Mouse (Mus musculus): ENCODE results near the gene 9930022D16Rik. TPM values are rescaled to one million over a fixed set of nuclear protein-coding genes. Genes with fewer than 3 reads are reported as not detected.
A peak's percentile ranks its signal among the peaks of the same experiment; 100 is the strongest.

9930022D16Rik gene
- total RNA-seq, 2 experiments from 2014 or later, result not detected

- no peak for DNase-seq (ENCODE audit: low spot score in 2 of 2)
- Histone ChIP-seq H3K4me3 (no peak overlapping the region), H3K27ac (no peak overlapping the region)
- TF ChIP-seq CTCF (conservative IDR thresholded peaks at IDR 0.05), result peak; percentile 44
Observed at GRCm38 (mm10) chr11:109443468-109444263, 29.9 kb downstream of the 9930022D16Rik start.

GRCm38 (mm10) chr11:109444600-109444999, 30.9 kb downstream of the 9930022D16Rik start:
- no peak for DNase-seq (ENCODE audit: low spot score in 2 of 2)
- Histone ChIP-seq H3K4me3 (no peak overlapping the region), H3K27ac (no peak overlapping the region)
- TF ChIP-seq CTCF (conservative IDR thresholded peaks at IDR 0.05), result peak; percentile 67

- H3K27ac ChIP-seq, result no peak overlapping the region
- peak; percentile 33 to 39 for DNase-seq (ENCODE audit: low spot score in 2 of 2)
Observed at GRCm38 (mm10) chr11:109445438-109446035, 31.8 kb downstream of the 9930022D16Rik start.

GRCm38 (mm10) chr11:109451169-109451568, 37.5 kb downstream of the 9930022D16Rik start:
- Histone ChIP-seq H3K27ac (no peak overlapping the region), H3K4me3 (no peak overlapping the region)
- no peak for TF ChIP-seq CTCF (conservative IDR thresholded peaks at IDR 0.05)
- no peak for DNase-seq (ENCODE audit: low spot score in 2 of 2)

More at GRCm38 (mm10) chr11:109445438-109446035, 31.8 kb downstream of the 9930022D16Rik start:
- peak; percentile 90 for TF ChIP-seq CTCF (conservative IDR thresholded peaks at IDR 0.05)
- no peak overlapping the region for H3K4me3 ChIP-seq

- DNase-seq (ENCODE audit: low spot score in 2 of 2), result no peak
- H3K4me3 ChIP-seq, result no peak overlapping the region
- no peak overlapping the region for H3K27ac ChIP-seq
- no peak for TF ChIP-seq CTCF (conservative IDR thresholded peaks at IDR 0.05)
Observed at GRCm38 (mm10) chr11:109456261-109456660, 42.5 kb downstream of the 9930022D16Rik start.

- Histone ChIP-seq H3K27ac (no peak overlapping the region), H3K4me3 (no peak overlapping the region)
- no peak for TF ChIP-seq CTCF (conservative IDR thresholded peaks at IDR 0.05)
- no peak for DNase-seq (ENCODE audit: low spot score in 2 of 2)
Observed at GRCm38 (mm10) chr11:109458165-109458564, 44.4 kb downstream of the 9930022D16Rik start.

- no peak for TF ChIP-seq CTCF (conservative IDR thresholded peaks at IDR 0.05)
- Histone ChIP-seq H3K4me3 (no peak overlapping the region), H3K27ac (no peak overlapping the region)
- DNase-seq (ENCODE audit: low spot score in 2 of 2), result no peak
Observed at GRCm38 (mm10) chr11:109460586-109460985, 46.9 kb downstream of the 9930022D16Rik start.

GRCm38 (mm10) chr11:109465068-109465467, 51.4 kb downstream of the 9930022D16Rik start:
- TF ChIP-seq CTCF (conservative IDR thresholded peaks at IDR 0.05), result no peak
- no peak overlapping the region for H3K27ac ChIP-seq
- DNase-seq (ENCODE audit: low spot score in 2 of 2), result no peak
- H3K4me3 ChIP-seq, result no peak overlapping the region

- no peak for TF ChIP-seq CTCF (conservative IDR thresholded peaks at IDR 0.05)
- H3K4me3 ChIP-seq, result no peak overlapping the region
- no peak overlapping the region for H3K27ac ChIP-seq
- no peak for DNase-seq (ENCODE audit: low spot score in 2 of 2)
Observed at GRCm38 (mm10) chr11:109466987-109467386, 53.3 kb downstream of the 9930022D16Rik start.

- Histone ChIP-seq H3K27ac (no peak overlapping the region), H3K4me3 (no peak overlapping the region)
- DNase-seq (ENCODE audit: low spot score in 2 of 2), result no peak
- no peak for TF ChIP-seq CTCF (conservative IDR thresholded peaks at IDR 0.05)
Observed at GRCm38 (mm10) chr11:109468133-109468532, 54.4 kb downstream of the 9930022D16Rik start.

Small RNA genes within 50 kb of the gene (microRNA-seq; reads per million reads assigned to microRNA genes)
- gene Gm25540, result 0 reads per million in 2 experiments

Other genes with a start within 250 kb of the 9930022D16Rik start
- gene Rgs9, start 115.8 kb upstream of the 9930022D16Rik start, total RNA-seq (2021), result 10 to 100 TPM; 15.1 to 16.2 TPM
- gene Gna13, start 51.1 kb upstream of the 9930022D16Rik start, total RNA-seq (2021), result 10 to 100 TPM; 55.5 to 60.9 TPM
- 10 to 100 TPM; 54.7 to 64.7 TPM for gene Amz2, start 12.0 kb downstream of the 9930022D16Rik start, total RNA-seq (2021)
- gene Arsg, start 59.5 kb downstream of the 9930022D16Rik start, total RNA-seq (2021), result 10 to 100 TPM; 11.7 to 13.9 TPM
- gene Slc16a6, start 59.7 kb downstream of the 9930022D16Rik start, total RNA-seq (2021), result 1 to 10 TPM; 7.2 to 8.1 TPM
- 10 to 100 TPM; 21.6 to 22.2 TPM for gene Wipi1, start 198.1 kb downstream of the 9930022D16Rik start, total RNA-seq (2021)
- 100 to 1,000 TPM; 522 to 554 TPM for gene Prkar1a, start 235.5 kb downstream of the 9930022D16Rik start, total RNA-seq (2021)

Measured in layer of hippocampus, adult 2 months (tissue).